Mouse (Mus musculus) thymus, adult 18-20 months (tissue): ENCODE results near the gene Polh.

Experiments used
- DNase-seq, 2 experiments: peaks; one replicate each; pipeline ENCODE4 v3.0.0; 2022; ENCODE audit warnings: mixed read lengths in 2 of 2

The Polh gene

DNA sequence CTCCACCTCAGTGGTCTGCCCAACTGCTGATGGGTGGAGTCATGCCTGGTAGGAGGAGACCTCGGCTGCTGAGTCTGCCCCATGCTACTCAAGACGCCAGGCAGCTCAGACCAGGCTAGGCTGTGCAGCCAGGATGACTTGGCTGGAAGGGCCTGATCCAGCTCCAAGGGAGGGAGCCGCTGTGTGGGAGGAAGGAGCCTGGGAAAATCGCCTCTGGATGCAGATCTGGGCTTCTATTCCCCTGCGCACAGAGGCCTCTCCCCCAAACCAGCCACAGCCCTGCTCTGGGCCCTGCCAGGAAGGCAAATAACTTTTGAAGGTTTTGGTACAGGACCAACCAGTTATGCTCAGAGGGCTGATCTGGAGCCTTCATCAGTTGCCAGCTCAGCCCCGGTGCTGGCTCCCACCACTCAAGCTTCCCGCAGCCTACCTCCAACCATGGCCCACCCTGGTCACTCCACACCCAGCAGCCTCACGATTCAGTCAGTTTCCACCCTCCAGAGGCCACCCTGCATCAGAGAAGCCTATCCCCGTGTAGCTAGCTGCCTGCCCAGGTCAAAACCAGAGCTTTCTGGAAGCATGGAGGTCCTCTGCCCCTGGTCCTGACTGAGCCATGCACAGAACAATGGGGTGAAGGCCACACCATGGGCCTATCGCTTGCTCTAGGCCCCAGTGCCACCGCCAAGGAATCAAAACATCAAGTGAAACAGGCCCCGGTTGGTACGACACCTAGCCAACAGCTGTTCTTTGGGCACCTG is 72.5 kb downstream of the Polh start:
- no peak for DNase-seq

DNA sequence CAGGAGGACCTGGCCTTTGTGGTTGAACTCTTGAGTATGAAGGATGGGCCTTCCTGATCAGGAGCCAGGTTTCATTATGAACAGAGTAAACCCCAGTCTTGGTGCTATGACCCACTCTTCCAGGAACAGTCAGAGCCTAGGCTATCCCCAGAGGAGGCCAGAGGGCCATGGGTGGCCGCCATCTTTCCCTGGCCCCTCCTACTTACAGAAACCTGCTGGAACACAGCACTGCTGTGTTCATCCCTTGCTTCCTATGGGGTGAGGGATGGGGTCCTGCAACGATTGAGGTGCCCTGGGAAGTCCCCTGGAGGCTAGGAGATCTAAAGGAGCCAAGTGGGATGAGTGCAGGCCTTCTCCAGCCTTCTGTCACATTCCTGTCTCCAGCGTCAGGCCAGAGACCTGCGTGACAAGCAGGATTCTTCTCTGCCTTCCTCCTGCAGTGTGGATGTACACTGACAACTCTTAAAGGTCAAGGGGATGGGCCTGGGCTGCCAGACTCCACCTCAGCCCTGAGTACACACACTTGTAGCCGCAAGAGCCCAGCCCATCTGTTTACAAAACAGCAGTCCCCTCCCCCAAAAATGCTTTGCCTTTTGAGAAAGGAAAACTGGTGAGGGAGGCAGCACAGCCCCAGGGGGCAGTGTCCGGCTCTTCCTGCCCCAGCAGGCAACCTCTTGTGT is 74.5 kb downstream of the Polh start:
- DNase-seq: no peak

DNA sequence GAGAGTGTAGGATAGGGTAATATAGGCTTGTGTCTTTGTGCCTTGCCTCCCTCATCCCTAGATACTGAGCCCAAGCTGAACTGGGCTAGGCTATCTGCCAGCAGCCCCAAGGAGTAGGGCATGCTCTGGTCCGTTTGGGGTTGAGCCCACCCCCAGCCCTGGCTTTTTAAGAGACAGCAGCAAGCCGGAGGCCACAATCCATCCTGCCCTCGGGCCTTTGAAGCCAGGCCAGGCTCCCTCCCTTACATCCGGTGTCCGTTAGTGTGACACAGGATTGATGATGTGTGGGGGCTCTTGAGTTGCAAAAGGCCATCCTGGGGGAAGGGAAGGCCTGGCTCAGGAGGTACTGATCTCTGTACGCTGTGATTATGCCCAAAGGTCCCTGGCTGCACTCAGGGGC is 75.8 kb downstream of the Polh start:
- no peak for DNase-seq

DNA sequence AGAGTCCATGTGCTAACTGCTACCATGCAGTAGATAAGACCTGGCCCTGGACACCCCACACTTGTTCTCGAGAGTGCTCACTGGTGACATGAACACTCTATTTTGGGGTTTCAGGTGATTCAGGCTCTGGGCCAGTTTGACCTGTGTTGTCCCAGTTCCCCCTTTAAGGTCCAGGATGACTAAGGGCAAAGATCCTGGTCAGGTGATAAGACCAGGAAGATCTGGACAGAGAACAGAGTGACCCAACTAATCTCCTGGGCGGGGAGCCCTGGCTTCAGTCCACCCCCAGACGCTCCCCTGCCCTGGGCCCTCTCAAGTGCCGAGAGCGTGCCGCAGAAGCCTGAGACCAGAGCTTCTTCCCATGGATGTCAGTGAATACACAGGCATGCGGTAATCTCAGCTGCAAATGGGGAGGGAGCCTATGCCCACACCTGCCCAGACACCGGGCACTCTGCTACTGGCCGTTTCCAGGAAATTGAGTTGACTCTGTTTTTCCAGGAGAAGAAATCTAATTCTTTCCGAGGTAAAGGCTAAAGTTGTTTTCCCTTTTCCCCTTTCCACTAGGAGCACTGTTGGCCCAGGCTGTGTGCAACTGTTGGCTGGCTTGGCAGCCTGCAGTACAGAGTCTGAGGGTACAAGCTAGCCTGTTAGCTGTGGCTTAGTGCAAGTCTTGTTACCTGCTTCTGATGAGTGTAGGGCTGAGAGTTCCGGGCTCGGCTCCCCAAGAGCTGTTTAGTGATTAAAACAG is 78.3 kb downstream of the Polh start:
- no peak for DNase-seq

DNA sequence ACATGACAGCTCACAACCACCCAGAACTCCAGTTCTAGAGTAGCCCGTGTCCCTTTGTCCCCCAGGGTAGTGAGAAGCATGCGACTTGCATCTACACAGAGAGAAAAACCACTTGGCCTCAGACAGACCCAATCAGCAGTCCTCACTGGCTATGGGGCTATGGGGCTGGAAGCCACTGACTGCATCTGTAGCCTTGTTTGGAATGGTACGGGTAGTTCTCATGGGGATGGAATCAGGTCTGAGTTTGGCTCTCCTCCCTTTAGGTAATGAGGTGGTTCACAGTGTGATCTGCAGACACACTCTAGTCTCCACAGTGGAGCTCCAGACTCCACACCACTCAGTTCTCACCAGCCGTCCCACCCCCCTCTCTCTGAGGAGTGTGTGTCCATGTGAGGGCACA is 79.2 kb downstream of the Polh start:
- no peak for DNase-seq

DNA sequence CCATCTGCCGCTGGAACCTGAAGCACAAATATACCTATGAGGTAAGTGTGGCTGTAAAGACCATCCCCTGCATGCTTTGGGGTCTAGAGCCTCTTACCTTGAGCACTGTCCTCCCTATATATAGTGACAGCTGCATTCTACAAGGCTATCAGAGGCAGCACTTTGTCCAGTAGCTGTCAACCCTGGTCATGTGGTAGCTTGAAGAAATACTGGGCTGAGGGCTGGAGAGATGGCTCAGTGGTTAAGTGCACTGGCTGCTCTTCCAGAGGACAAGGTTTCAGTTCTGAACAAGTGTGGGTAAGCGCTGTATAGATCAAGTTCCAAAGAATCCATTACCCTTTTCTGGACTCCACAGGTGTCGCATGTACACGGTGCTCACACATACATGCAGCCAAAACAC is 79.7 kb downstream of the Polh start:
- DNase-seq: no peak
